Mouse (Mus musculus) lung, embryonic 14.5 days (tissue): ENCODE results near the gene Hist1h2bl. TPM values are rescaled to one million over a fixed set of nuclear protein-coding genes. Genes with fewer than 3 reads are reported as not detected.
A peak's percentile ranks its signal among the peaks of the same experiment; 100 is the strongest.

Experiments used
- ATAC-seq: fragments of 200-750 bp; cut with Nextera tagmentation; 2 replicates; pipeline ENCODE4 v1.8.0; 2017; ENCODE audit warnings: mild to moderate bottlenecking, moderate TSS enrichment, moderate library complexity; ENCODE audit not compliant: insufficient read depth
- DNase-seq: peaks from one replicate; pipeline ENCODE4 v3.0.0-alpha.2; 2015
- H3K27ac ChIP-seq: fragments of 300-500 bp; sonication (generic); 2 replicates; pipeline ENCODE4 v1.5.1; 2014; ENCODE audit warnings: low read depth, mild to moderate bottlenecking, moderate library complexity
- H3K27me3 ChIP-seq: fragments of 300-500 bp; sonication (generic); 2 replicates; pipeline ENCODE4 v1.6.1; 2014; ENCODE audit warnings: low read length, control low read depth; ENCODE audit not compliant: insufficient read depth
- H3K36me3 ChIP-seq: fragments of 300-500 bp; sonication (generic); 2 replicates; pipeline ENCODE4 v1.6.1; 2014; ENCODE audit warnings: control low read depth; ENCODE audit not compliant: insufficient read depth
- H3K4me1 ChIP-seq: fragments of 300-500 bp; sonication (generic); 2 replicates; pipeline ENCODE4 v1.6.1; 2014; ENCODE audit warnings: antibody characterized with exemption, control low read depth; ENCODE audit not compliant: insufficient read depth
- H3K4me2 ChIP-seq: fragments of 300-500 bp; sonication (generic); 2 replicates; pipeline ENCODE4 v1.6.1; 2014; ENCODE audit warnings: mild to moderate bottlenecking
- H3K4me3 ChIP-seq: fragments of 300-500 bp; sonication (generic); 2 replicates; pipeline ENCODE4 v1.5.1; 2014; ENCODE audit warnings: low read depth, low read length
- H3K9ac ChIP-seq: fragments of 300-500 bp; sonication (generic); 2 replicates; pipeline ENCODE4 v1.6.1; 2014
- H3K9me3 ChIP-seq: fragments of 300-500 bp; sonication (generic); 2 replicates; pipeline ENCODE4 v1.6.1; 2016; ENCODE audit warnings: low read depth, low read length, control low read depth
- CTCF ChIP-seq: IDR thresholded peaks from 2 replicates; pipeline ENCODE4 v1.5.1; 2016; ENCODE audit warnings: antibody characterized with exemption, low read depth
- WGBS: fragments of 180-500 bp; shearing (Covaris S2); extraction: QIAGEN DNeasy Blood & Tissue Kit; methylation state at CpG from one replicate; pipeline ENCODE4 v1.1.7; 2014; 5-methylcytosine and 5-hydroxymethylcytosine counted together
- microRNA-seq: library from miRNA; unstranded; fragments of <30 nt; microRNA quantifications from one replicate; pipeline ENCODE4, GENCODE M21; 2016; ENCODE audit warnings: borderline number of aligned reads
- polyA plus RNA-seq: library from polyadenylated mRNA; unstranded; fragments of >200 nt; fragmentation: Nextera tagmentation; extraction: Ambion mirVana; gene quantifications from 2 replicates; pipeline ENCODE4 v1.2.1, GENCODE M21; 2014

Hist1h2bl gene
- polyA plus RNA-seq, 1 experiment from 2014 or later: 6.9 TPM

- H3K27ac ChIP-seq: peak overlapping the region; percentile 67; the same call in 1 of the 2 replicates
- H3K9me3 ChIP-seq: no peaks in the 10 kb centered on the region
- H3K36me3 ChIP-seq: no peaks in the 10 kb centered on the region
- no peak for TF ChIP-seq CTCF
- H3K27me3 ChIP-seq: no peaks in the 10 kb centered on the region
- peak overlapping the region; percentile 38; the same call in 1 of the 2 replicates for H3K9ac ChIP-seq
- ATAC-seq: peak; percentile 76
- H3K4me2 ChIP-seq: peak overlapping the region; percentile 72
- WGBS: 3% methylated on average over 22 of the region's 22 CpGs
- DNase-seq: peak; percentile 88
- peak overlapping the region; percentile 68 for H3K4me3 ChIP-seq
- no peaks in the 10 kb centered on the region for H3K4me1 ChIP-seq
These were observed 5.0 kb downstream of the Hist1h2bl start for GRCm38 (mm10) chr13:21710821-21711525.

GRCm38 (mm10) chr13:21710031-21710711 lies 5.8 kb downstream of the Hist1h2bl start:
- TF ChIP-seq CTCF: peak; percentile 80
- under 1% methylated on average over 32 of the region's 32 CpGs for WGBS
- H3K27me3 ChIP-seq: no peaks in the 10 kb centered on the region
- H3K27ac ChIP-seq: peak overlapping the region; percentile 87
- ATAC-seq (peak; percentile 79), DNase-seq (peak; percentile 95)
- H3K4me2 ChIP-seq: peak overlapping the region; percentile 72
- H3K9ac ChIP-seq: peak overlapping the region; percentile 60
- H3K4me3 ChIP-seq: peak overlapping the region; percentile 68
- H3K4me1 ChIP-seq: no peaks in the 10 kb centered on the region
- H3K36me3 ChIP-seq: no peaks in the 10 kb centered on the region
- no peaks in the 10 kb centered on the region for H3K9me3 ChIP-seq

- DNase-seq (no peak), ATAC-seq (no peak)
- WGBS: 66% methylated on average over 4 of the region's 4 CpGs
- H3K4me1 ChIP-seq: no peaks in the 10 kb centered on the region
- no peak overlapping the region for H3K9ac ChIP-seq
- no peaks in the 10 kb centered on the region for H3K27me3 ChIP-seq
- no peak overlapping the region for H3K4me3 ChIP-seq
- no peaks in the 10 kb centered on the region for H3K9me3 ChIP-seq
- no peak overlapping the region for H3K27ac ChIP-seq
- no peak overlapping the region for H3K4me2 ChIP-seq
- H3K36me3 ChIP-seq: no peaks in the 10 kb centered on the region
- no peak for TF ChIP-seq CTCF
These were observed 9.3 kb downstream of the Hist1h2bl start for GRCm38 (mm10) chr13:21706669-21707068.

- Histone ChIP-seq H3K36me3 (no peaks in the 10 kb centered on the region), H3K4me3 (no peak within 1 kb of the TSS), H3K4me2 (no peak within 1 kb of the TSS), H3K9me3 (no peaks in the 10 kb centered on the region), H3K27ac (no peak within 1 kb of the TSS), H3K27me3 (no peaks in the 10 kb centered on the region), H3K9ac (no peak within 1 kb of the TSS), H3K4me1 (no peaks in the 10 kb centered on the region)
- no peak for DNase-seq
- no peak for TF ChIP-seq CTCF
- no peak for ATAC-seq
These were observed 18.1 kb downstream of the Hist1h2bl start, which contains the start of gene Olfr1359 for GRCm38 (mm10) chr13:21697811-21698210. Gene Olfr1359, plus strand, starts transcription at chr13:21698111.

GRCm38 (mm10) chr13:21677305-21677704 lies 38.6 kb downstream of the Hist1h2bl start, which contains the start of gene Olfr1360:
Gene Olfr1360, minus strand, starts transcription at chr13:21677405.
- H3K4me2 ChIP-seq: no peak within 1 kb of the TSS
- ATAC-seq: no peak
- no peak within 1 kb of the TSS for H3K9ac ChIP-seq
- H3K4me1 ChIP-seq: no peaks in the 10 kb centered on the region
- no peak within 1 kb of the TSS for H3K27ac ChIP-seq
- H3K36me3 ChIP-seq: no peaks in the 10 kb centered on the region
- WGBS: 68% methylated on average over 2 of the region's 2 CpGs
- no peaks in the 10 kb centered on the region for H3K27me3 ChIP-seq
- no peak within 1 kb of the TSS for H3K4me3 ChIP-seq
- no peak for TF ChIP-seq CTCF
- DNase-seq: no peak
- H3K9me3 ChIP-seq: no peaks in the 10 kb centered on the region

Small RNA genes within 50 kb of the gene (microRNA-seq; reads per million reads assigned to microRNA genes)
- gene Gm44357: not detected
- gene Gm44367: not detected
- gene Gm44454: not detected

Other genes with a start within 250 kb of the Hist1h2bl start
- gene Nkapl, start 247.6 kb downstream of the Hist1h2bl start, polyA plus RNA-seq: 3.1 and 3.4 TPM in 2 replicates
- gene Zkscan4, start 237.2 kb downstream of the Hist1h2bl start, polyA plus RNA-seq: 3.4 and 3.5 TPM in 2 replicates
- not detected in 2 replicates for gene Gm10065, start 236.7 kb downstream of the Hist1h2bl start, polyA plus RNA-seq
- gene AK157302, start 220.9 kb downstream of the Hist1h2bl start, polyA plus RNA-seq: 0.74 and 0.96 TPM in 2 replicates
- gene Gm11273, start 214.7 kb downstream of the Hist1h2bl start, polyA plus RNA-seq: 6.6 and 7.6 TPM in 2 replicates
- 10.1 and 10.5 TPM in 2 replicates for gene Zkscan8, start 185.0 kb downstream of the Hist1h2bl start, polyA plus RNA-seq
- 0.14 and 0.41 TPM in 2 replicates for gene Olfr1366, start 173.3 kb downstream of the Hist1h2bl start, polyA plus RNA-seq
- 0.09 TPM in 1 of 2 replicates, not detected in the other for gene Olfr1535, start 156.2 kb downstream of the Hist1h2bl start, polyA plus RNA-seq
- not detected in 2 replicates for gene Olfr1364, start 134.4 kb downstream of the Hist1h2bl start, polyA plus RNA-seq
- not detected in 2 replicates for gene Olfr1362, start 102.1 kb downstream of the Hist1h2bl start, polyA plus RNA-seq
- not detected in 2 replicates for gene Olfr11, start 73.6 kb downstream of the Hist1h2bl start, polyA plus RNA-seq
- not detected in 2 replicates for gene Olfr1361, start 52.8 kb downstream of the Hist1h2bl start, polyA plus RNA-seq
- gene Olfr1360, start 38.7 kb downstream of the Hist1h2bl start, polyA plus RNA-seq: not detected in 2 replicates
- gene Olfr1359, start 18.0 kb downstream of the Hist1h2bl start, polyA plus RNA-seq: not detected in 2 replicates
- gene Hist1h2ai, start 279 bp upstream of the Hist1h2bl start, polyA plus RNA-seq: 40.4 and 42.9 TPM in 2 replicates
- 13.9 and 23.8 TPM in 2 replicates for gene Hist1h3h, start 1.5 kb upstream of the Hist1h2bl start, polyA plus RNA-seq
- 4.9 and 8.0 TPM in 2 replicates for gene Hist1h2bm, start 5.9 kb upstream of the Hist1h2bl start, polyA plus RNA-seq
- 0.96 and 2.2 TPM in 2 replicates for gene Hist1h4j, start 18.9 kb upstream of the Hist1h2bl start, polyA plus RNA-seq
- gene Hist1h4k, start 34.4 kb upstream of the Hist1h2bl start, polyA plus RNA-seq: 6.4 and 8.8 TPM in 2 replicates
- gene Hist1h2ak, start 37.7 kb upstream of the Hist1h2bl start, polyA plus RNA-seq: 16.8 and 20.4 TPM in 2 replicates
- gene Hist1h2bn, start 38.0 kb upstream of the Hist1h2bl start, polyA plus RNA-seq: 2.0 and 3.1 TPM in 2 replicates
- gene Hist1h1b, start 64.5 kb upstream of the Hist1h2bl start, polyA plus RNA-seq: 18.5 and 19.7 TPM in 2 replicates
- gene Hist1h3i, start 67.2 kb upstream of the Hist1h2bl start, polyA plus RNA-seq: 237 and 252 TPM in 2 replicates
- 7.2 and 8.9 TPM in 2 replicates for gene Hist1h2an, start 71.1 kb upstream of the Hist1h2bl start, polyA plus RNA-seq
- gene Hist1h2bp, start 71.3 kb upstream of the Hist1h2bl start, polyA plus RNA-seq: 2.0 and 3.4 TPM in 2 replicates
- gene Hist1h2bq, start 94.1 kb upstream of the Hist1h2bl start, polyA plus RNA-seq: 24.4 and 25.8 TPM in 2 replicates
- 1.9 TPM in 1 of 2 replicates, not detected in the other for gene Hist1h2ao, start 94.3 kb upstream of the Hist1h2bl start, polyA plus RNA-seq
- gene Hist1h4m, start 95.6 kb upstream of the Hist1h2bl start, polyA plus RNA-seq: not detected in 2 replicates
- 31.8 and 32.5 TPM in 2 replicates for gene Hist1h4n, start 116.1 kb upstream of the Hist1h2bl start, polyA plus RNA-seq
- 5,437 and 5,439 TPM in 2 replicates for gene Hist1h2ap, start 117.4 kb upstream of the Hist1h2bl start, polyA plus RNA-seq
- gene Hist1h2br, start 117.6 kb upstream of the Hist1h2bl start, polyA plus RNA-seq: 26.4 and 28.5 TPM in 2 replicates
- gene Zfp184, start 229.0 kb upstream of the Hist1h2bl start, polyA plus RNA-seq: 16.0 and 16.4 TPM in 2 replicates